1 mouse cellular context compared by ENCODE assay signal in the genomic region with DNA sequence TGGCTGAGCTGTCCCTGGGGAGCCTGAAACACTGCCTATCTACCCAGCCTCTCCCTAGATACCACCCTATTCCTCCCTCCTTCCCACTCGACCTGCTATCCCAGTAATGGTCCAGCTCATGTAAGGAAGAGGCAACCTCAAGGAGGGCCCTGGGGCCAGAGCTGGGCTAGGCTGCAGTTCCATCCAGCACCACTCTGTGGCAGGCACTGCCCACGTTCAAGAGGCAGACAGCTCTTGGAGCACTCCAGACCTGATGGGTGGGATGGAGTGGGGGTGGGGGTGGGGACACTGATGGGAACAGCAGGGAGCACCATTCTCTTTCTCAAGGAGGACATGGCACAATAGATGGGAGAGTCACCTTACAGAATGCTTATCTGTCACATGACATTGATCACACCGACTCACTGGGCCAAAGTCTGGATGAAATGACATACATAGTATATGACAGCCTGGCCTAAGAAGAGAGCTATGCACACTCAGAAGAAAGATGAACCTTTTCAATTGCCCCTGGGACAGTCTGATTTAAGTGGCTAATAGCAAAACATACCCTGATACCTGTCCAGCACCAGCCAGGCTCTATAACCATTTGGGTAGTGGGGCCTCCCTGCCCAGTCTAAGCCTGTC.
A peak's percentile ranks its signal among the peaks of the same experiment; 100 is the strongest.
TF ChIP-seq lines count a peak whose summit lies in the region.

No protein-coding gene starts in this region.

TF ChIP-seq in MEL, 35 proteins besides CTCF, POLR2A, EP300 and RAD21:
- TF ChIP-seq TAL1 (IDR thresholded peaks at IDR 0.05; ENCODE audit: low read length) (no peak), USF1 (IDR thresholded peaks at IDR 0.05; ENCODE audit: low read depth, low read length) (no peak), NRF1 (IDR thresholded peaks at IDR 0.05; ENCODE audit: insufficient read depth, low read depth, low read length, poor library complexity, severe bottlenecking) (no peak), SMC3 (IDR thresholded peaks at IDR 0.05; ENCODE audit: low read depth, low read length) (peak; percentile 83), ZC3H11A (IDR thresholded peaks at IDR 0.05; ENCODE audit: low read depth, low read length) (peak; percentile 78)
